Mouse (Mus musculus) small intestine, adult 2 months (tissue): ENCODE data around the gene Zfp385a.

Experiments used
- CTCF ChIP-seq: fragments of 200-500 bp; IDR thresholded peaks from 2 replicates; pipeline ENCODE4 v1.5.1; 2012; ENCODE audit warnings: low read depth, mild to moderate bottlenecking, control low read depth, inconsistent platforms, low read length, moderate library complexity, mixed read lengths; ENCODE audit not compliant: insufficient replicate concordance, insufficient read length; ENCODE audit errors: extremely low read depth
- POLR2A ChIP-seq: fragments of 200-500 bp; IDR thresholded peaks from 2 replicates; pipeline ENCODE4 v1.6.1; 2012; ENCODE audit warnings: low read depth, mild to moderate bottlenecking, control low read depth, inconsistent platforms, low read length, moderate library complexity

GRCm38 (mm10) chr15:103290843-103291242, 49.0 kb downstream of the Zfp385a start:
- TF ChIP-seq CTCF, result no peak
- TF ChIP-seq POLR2A, result no peak
